Mouse (Mus musculus) central nervous system, embryonic 14 days (tissue): ENCODE data around the gene Gap43. TPM values are rescaled to one million over a fixed set of nuclear protein-coding genes. Genes with fewer than 3 reads are reported as not detected.

Source experiments
- polyA plus RNA-seq: library from polyadenylated mRNA; depleted of rRNA; stranded (reverse); fragments of >200 nt; gene quantifications from 2 replicates; pipeline ENCODE4 v1.2.3, GENCODE M21; 2012; rRNA removed

The Gap43 gene
- polyA plus RNA-seq, result 788 and 913 TPM in 2 replicates

GRCm38 (mm10) chr16:42340021-42340768 lies at the start of gene Gap43:
Gene Gap43, minus strand, starts transcription at chr16:42340651.

